Mouse (Mus musculus): Measurements from ENCODE around the gene Ctnna3.

GRCm38 (mm10) chr10:63583798-63584374, 154.0 kb downstream of the Ctnna3 start:
- TF ChIP-seq CTCF (IDR thresholded peaks at IDR 0.05; ENCODE audit: low read depth) (no peak), EP300 (IDR thresholded peaks at IDR 0.05; ENCODE audit: low read depth) (no peak)

All from liver, postnatal 0 days (tissue).